Mouse (Mus musculus): ENCODE measurements around the gene Armc2. TPM values are rescaled to one million over a fixed set of nuclear protein-coding genes. Genes with fewer than 3 reads are reported as not detected.

Gene Armc2
- polyA plus RNA-seq, 1 experiment from 2014 or later: 3.8 TPM

DNA sequence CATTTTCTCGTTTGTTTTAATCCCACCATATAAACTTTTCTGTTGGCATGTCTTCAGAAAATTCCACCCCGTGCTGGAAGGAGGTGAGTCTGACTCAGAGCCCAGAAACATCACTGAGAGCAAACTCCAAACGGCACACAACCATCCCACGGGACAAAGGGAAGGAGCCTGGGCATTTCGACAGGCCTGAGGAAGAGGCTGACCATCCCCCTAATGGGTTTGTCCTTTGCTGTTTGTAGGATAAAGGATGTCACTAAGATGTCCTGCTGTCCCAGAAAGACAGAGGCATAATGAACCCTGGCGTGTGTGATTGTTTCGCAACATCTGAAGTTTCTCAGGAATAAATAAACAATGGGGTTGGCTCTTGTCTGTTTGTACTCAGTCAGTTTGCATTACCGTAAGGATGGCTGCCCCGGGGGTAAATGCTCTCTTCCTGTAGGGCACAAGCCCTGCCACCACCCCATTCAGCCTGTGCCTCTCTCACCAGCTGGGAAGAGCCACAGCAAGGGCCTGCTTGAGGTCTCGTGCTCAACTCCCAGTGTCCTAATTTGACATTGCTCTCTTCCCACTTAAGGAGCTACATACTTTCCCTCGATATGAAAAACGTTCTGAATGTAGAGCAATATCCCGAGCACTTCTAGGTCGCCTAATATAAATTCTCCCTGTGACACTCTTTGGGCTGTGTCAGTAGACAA is 26.7 kb downstream of the Armc2 start:
- H3K36me3 ChIP-seq (ENCODE audit: control insufficient read depth, insufficient read depth, low read length): no peaks in the 10 kb centered on the region
- H3K27me3 ChIP-seq (ENCODE audit: control insufficient read depth, insufficient read depth, low read length): no peaks in the 10 kb centered on the region
- ATAC-seq (ENCODE audit: low FRiP score) (no peak), DNase-seq (ENCODE audit: low spot score, missing footprints) (peak; percentile 84)
- H3K27ac ChIP-seq (ENCODE audit: low read depth, low read length): no peak overlapping the region
- H3K9me3 ChIP-seq (ENCODE audit: control insufficient read depth, low read length): no peaks in the 10 kb centered on the region
- H3K4me1 ChIP-seq (ENCODE audit: control insufficient read depth, insufficient read depth, low read length): peaks cover 8% of the 10 kb centered on the region; the same call in 1 of the 2 replicates
- no peak overlapping the region for H3K4me3 ChIP-seq (ENCODE audit: low read depth, low read length)
- H3K9ac ChIP-seq (ENCODE audit: low read length): no peak overlapping the region
- WGBS: 21% methylated on average over 14 of the region's 14 CpGs
- no peak overlapping the region for H3K4me2 ChIP-seq

GRCm38 (mm10) chr10:41990896-41991295 is 27.3 kb downstream of the Armc2 start:
- no peak overlapping the region for H3K27ac ChIP-seq (ENCODE audit: low read depth, low read length)
- ATAC-seq (ENCODE audit: low FRiP score) (no peak), DNase-seq (ENCODE audit: low spot score, missing footprints) (no peak)
- H3K9ac ChIP-seq (ENCODE audit: low read length): 0 out of 2 replicates have a peak overlapping the region, but pooled peaks have one; percentile 18
- H3K9me3 ChIP-seq (ENCODE audit: control insufficient read depth, low read length): no peaks in the 10 kb centered on the region
- H3K27me3 ChIP-seq (ENCODE audit: control insufficient read depth, insufficient read depth, low read length): no peaks in the 10 kb centered on the region
- peaks cover 8% of the 10 kb centered on the region; the same call in 1 of the 2 replicates for H3K4me1 ChIP-seq (ENCODE audit: control insufficient read depth, insufficient read depth, low read length)
- 15% methylated on average over 13 of the region's 13 CpGs for WGBS
- no peaks in the 10 kb centered on the region for H3K36me3 ChIP-seq (ENCODE audit: control insufficient read depth, insufficient read depth, low read length)
- H3K4me2 ChIP-seq: no peak overlapping the region
- H3K4me3 ChIP-seq (ENCODE audit: low read depth, low read length): no peak overlapping the region

DNA sequence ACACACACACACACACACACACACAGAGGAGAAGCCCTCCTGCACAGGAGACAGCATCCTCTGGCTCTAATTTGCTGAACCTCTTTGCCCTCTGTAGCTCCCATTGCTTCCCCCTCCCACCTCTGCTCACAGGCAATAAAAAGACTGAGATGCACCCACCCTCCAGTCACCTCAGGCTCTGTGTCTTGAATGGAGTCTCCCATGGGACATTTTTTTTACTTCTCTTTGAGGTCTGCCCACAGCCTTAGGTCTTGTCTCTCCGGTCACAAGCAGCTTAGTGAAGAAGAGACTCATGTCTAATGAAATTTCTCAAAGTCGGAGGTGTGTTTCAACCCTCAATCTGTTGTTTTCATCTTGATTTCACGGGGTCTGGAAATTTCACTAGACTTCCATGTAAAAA is 29.3 kb downstream of the Armc2 start:
- no peaks in the 10 kb centered on the region for H3K9me3 ChIP-seq (ENCODE audit: control insufficient read depth, low read length)
- 88% methylated on average over 3 of the region's 3 CpGs for WGBS
- no peak overlapping the region for H3K4me3 ChIP-seq (ENCODE audit: low read depth, low read length)
- H3K27me3 ChIP-seq (ENCODE audit: control insufficient read depth, insufficient read depth, low read length): no peaks in the 10 kb centered on the region
- no peak for ATAC-seq (ENCODE audit: low FRiP score)
- no peaks in the 10 kb centered on the region for H3K36me3 ChIP-seq (ENCODE audit: control insufficient read depth, insufficient read depth, low read length)
- H3K4me2 ChIP-seq: no peak overlapping the region
- no peak overlapping the region for H3K27ac ChIP-seq (ENCODE audit: low read depth, low read length)
- DNase-seq (ENCODE audit: low spot score, missing footprints): no peak
- H3K4me1 ChIP-seq (ENCODE audit: control insufficient read depth, insufficient read depth, low read length): peaks cover 8% of the 10 kb centered on the region; the same call in 1 of the 2 replicates
- no peak overlapping the region for H3K9ac ChIP-seq (ENCODE audit: low read length)

DNA sequence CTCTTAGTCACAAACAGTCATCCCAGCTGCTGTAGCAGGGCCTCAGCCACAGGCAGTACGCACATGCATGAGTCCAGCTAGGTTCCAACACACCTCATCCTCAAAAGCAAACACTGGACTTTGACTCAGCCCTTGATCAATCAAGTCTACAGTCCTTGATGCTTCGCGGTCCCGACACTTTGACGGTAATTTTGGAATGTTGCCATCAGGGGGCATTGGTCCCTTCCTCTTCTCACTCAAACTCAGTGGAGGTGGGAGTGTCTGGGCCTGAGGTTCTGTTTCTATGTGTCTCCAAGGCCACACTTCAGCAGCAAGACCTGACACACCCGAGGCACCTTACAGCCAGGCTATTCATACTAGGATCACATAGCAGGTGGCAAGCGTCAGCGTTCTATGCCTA is 32.1 kb downstream of the Armc2 start:
- peaks cover 2% of the 10 kb centered on the region; the same call in 1 of the 2 replicates for H3K4me1 ChIP-seq (ENCODE audit: control insufficient read depth, insufficient read depth, low read length)
- H3K4me2 ChIP-seq: no peak overlapping the region
- H3K4me3 ChIP-seq (ENCODE audit: low read depth, low read length): no peak overlapping the region
- H3K9ac ChIP-seq (ENCODE audit: low read length): no peak overlapping the region
- H3K9me3 ChIP-seq (ENCODE audit: control insufficient read depth, low read length): no peaks in the 10 kb centered on the region
- H3K27me3 ChIP-seq (ENCODE audit: control insufficient read depth, insufficient read depth, low read length): no peaks in the 10 kb centered on the region
- 89% methylated on average over 8 of the region's 8 CpGs for WGBS
- DNase-seq (ENCODE audit: low spot score, missing footprints) (no peak), ATAC-seq (ENCODE audit: low FRiP score) (no peak)
- no peak overlapping the region for H3K27ac ChIP-seq (ENCODE audit: low read depth, low read length)
- no peaks in the 10 kb centered on the region for H3K36me3 ChIP-seq (ENCODE audit: control insufficient read depth, insufficient read depth, low read length)

- no peak overlapping the region for H3K4me2 ChIP-seq
- 89% methylated on average over 6 of the region's 6 CpGs for WGBS
- no peak overlapping the region for H3K4me3 ChIP-seq (ENCODE audit: low read depth, low read length)
- H3K4me1 ChIP-seq (ENCODE audit: control insufficient read depth, insufficient read depth, low read length): no peaks in the 10 kb centered on the region
- H3K36me3 ChIP-seq (ENCODE audit: control insufficient read depth, insufficient read depth, low read length): no peaks in the 10 kb centered on the region
- no peak overlapping the region for H3K27ac ChIP-seq (ENCODE audit: low read depth, low read length)
- no peak for DNase-seq (ENCODE audit: low spot score, missing footprints)
- no peaks in the 10 kb centered on the region for H3K27me3 ChIP-seq (ENCODE audit: control insufficient read depth, insufficient read depth, low read length)
- ATAC-seq (ENCODE audit: low FRiP score): no peak
- no peak overlapping the region for H3K9ac ChIP-seq (ENCODE audit: low read length)
- H3K9me3 ChIP-seq (ENCODE audit: control insufficient read depth, low read length): no peaks in the 10 kb centered on the region
Observed at GRCm38 (mm10) chr10:41984221-41984620, 34.0 kb downstream of the Armc2 start.

DNA sequence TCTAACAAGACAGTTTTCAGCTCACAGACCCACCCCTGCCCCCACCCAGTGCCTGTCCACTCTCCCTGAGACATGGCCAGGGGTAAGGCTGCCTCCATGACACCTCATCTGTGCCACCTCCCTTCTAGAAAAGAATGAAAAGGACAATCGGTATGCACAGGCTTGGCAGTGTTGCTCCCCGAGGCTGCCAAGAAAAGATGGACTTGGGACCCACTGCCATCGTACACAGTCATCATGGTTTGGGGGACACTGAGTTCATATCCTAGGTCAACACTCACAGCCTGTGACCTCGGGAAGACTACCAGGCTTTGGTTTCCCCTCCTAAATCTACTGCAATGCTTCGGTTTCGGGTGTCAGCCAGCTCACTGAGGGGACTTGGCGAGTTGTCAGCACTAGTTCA is 35.4 kb downstream of the Armc2 start:
- no peaks in the 10 kb centered on the region for H3K36me3 ChIP-seq (ENCODE audit: control insufficient read depth, insufficient read depth, low read length)

GRCm38 (mm10) chr10:41980772-41981383 is 37.4 kb downstream of the Armc2 start:
- Histone ChIP-seq H3K27me3 (ENCODE audit: control insufficient read depth, insufficient read depth, low read length) (no peaks in the 10 kb centered on the region), H3K4me1 (ENCODE audit: control insufficient read depth, insufficient read depth, low read length) (no peaks in the 10 kb centered on the region), H3K4me3 (ENCODE audit: low read depth, low read length) (no peak overlapping the region), H3K9ac (ENCODE audit: low read length) (no peak overlapping the region), H3K4me2 (no peak overlapping the region), H3K9me3 (ENCODE audit: control insufficient read depth, low read length) (no peaks in the 10 kb centered on the region), H3K36me3 (ENCODE audit: control insufficient read depth, insufficient read depth, low read length) (no peaks in the 10 kb centered on the region), H3K27ac (ENCODE audit: low read depth, low read length) (no peak overlapping the region)
- WGBS: 26% methylated on average over 6 of the region's 6 CpGs
- ATAC-seq (ENCODE audit: low FRiP score) (peak; percentile 62; the same call in 1 of the 2 replicates), DNase-seq (ENCODE audit: low spot score, missing footprints) (peak; percentile 92)

More for the DNA sequence above, 35.4 kb downstream of the Armc2 start:
- Histone ChIP-seq H3K9ac (ENCODE audit: low read length) (no peak overlapping the region), H3K27ac (ENCODE audit: low read depth, low read length) (no peak overlapping the region), H3K27me3 (ENCODE audit: control insufficient read depth, insufficient read depth, low read length) (no peaks in the 10 kb centered on the region), H3K4me1 (ENCODE audit: control insufficient read depth, insufficient read depth, low read length) (no peaks in the 10 kb centered on the region), H3K9me3 (ENCODE audit: control insufficient read depth, low read length) (no peaks in the 10 kb centered on the region), H3K4me3 (ENCODE audit: low read depth, low read length) (no peak overlapping the region), H3K4me2 (no peak overlapping the region)
- WGBS: 74% methylated on average over 7 of the region's 7 CpGs
- ATAC-seq (ENCODE audit: low FRiP score) (no peak), DNase-seq (ENCODE audit: low spot score, missing footprints) (no peak)

DNA sequence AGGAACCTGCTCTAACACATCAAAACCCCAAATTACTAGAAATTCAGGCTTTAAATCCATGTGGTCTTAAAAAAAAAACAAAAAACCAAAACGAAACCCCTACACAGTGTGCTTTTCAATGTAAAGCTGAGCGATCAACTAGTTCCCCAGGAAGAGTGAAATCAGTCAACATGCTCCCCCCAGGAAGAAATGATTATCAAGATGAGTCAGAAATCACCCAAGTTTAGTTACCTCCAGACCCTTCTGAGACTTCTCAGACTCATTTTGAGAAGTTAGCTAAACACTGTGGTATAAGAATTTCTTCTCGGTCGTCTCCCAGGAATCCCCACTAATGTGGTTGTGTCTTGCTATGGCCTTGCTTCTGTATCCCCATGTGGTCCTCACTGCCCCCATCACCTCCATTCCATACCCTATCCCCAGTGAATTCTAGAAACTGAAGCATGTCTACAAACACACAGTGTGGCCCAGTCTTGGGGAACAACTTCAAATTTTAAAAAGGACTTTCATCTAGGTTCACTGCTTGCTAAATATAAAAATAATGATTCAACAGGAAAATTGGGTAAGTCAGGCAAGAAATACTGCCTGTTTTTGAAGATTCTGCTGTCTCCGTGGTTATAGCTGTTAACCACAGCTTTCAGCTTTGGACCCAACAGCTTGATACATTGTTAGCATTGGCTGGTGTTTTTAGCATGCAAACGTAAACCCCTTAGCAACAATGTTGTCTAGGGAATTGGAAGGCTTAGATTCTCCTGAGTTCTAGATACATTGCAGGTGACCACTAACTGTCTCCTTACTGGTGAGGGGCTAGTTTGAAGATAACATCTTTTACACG is 39.6 kb downstream of the Armc2 start:
- no peaks in the 10 kb centered on the region for H3K9me3 ChIP-seq (ENCODE audit: control insufficient read depth, low read length)
- H3K4me3 ChIP-seq (ENCODE audit: low read depth, low read length): no peak overlapping the region
- H3K36me3 ChIP-seq (ENCODE audit: control insufficient read depth, insufficient read depth, low read length): no peaks in the 10 kb centered on the region
- no peak overlapping the region for H3K4me2 ChIP-seq
- no peak overlapping the region for H3K27ac ChIP-seq (ENCODE audit: low read depth, low read length)
- H3K9ac ChIP-seq (ENCODE audit: low read length): no peak overlapping the region
- 87% methylated on average over 7 of the region's 7 CpGs for WGBS
- ATAC-seq (ENCODE audit: low FRiP score) (no peak), DNase-seq (ENCODE audit: low spot score, missing footprints) (no peak)
- no peaks in the 10 kb centered on the region for H3K27me3 ChIP-seq (ENCODE audit: control insufficient read depth, insufficient read depth, low read length)
- H3K4me1 ChIP-seq (ENCODE audit: control insufficient read depth, insufficient read depth, low read length): no peaks in the 10 kb centered on the region

DNA sequence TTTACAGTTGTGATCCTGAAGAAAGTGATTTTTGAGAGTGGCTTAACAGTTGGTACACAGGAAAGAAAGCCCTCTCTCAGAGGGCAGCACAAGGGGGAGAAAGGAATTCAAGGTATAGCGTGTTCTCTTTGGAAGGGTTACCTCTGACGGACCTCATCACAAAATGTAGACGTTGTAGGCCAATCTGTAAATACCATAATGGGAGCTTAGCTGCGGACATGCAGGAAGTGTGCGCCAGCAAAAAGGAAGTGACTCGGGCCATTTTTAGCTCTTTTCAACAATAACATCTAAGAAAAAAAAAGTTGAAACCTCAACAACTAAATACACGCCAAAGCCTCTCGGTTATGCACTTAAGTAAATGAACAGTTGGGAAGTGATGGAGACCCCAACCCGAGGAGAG is 45.6 kb downstream of the Armc2 start:
- Histone ChIP-seq H3K9me3 (ENCODE audit: control insufficient read depth, low read length) (no peaks in the 10 kb centered on the region), H3K4me1 (ENCODE audit: control insufficient read depth, insufficient read depth, low read length) (no peaks in the 10 kb centered on the region), H3K36me3 (ENCODE audit: control insufficient read depth, insufficient read depth, low read length) (no peaks in the 10 kb centered on the region), H3K9ac (ENCODE audit: low read length) (no peak overlapping the region), H3K4me2 (no peak overlapping the region), H3K27ac (ENCODE audit: low read depth, low read length) (no peak overlapping the region), H3K27me3 (ENCODE audit: control insufficient read depth, insufficient read depth, low read length) (no peaks in the 10 kb centered on the region), H3K4me3 (ENCODE audit: low read depth, low read length) (no peak overlapping the region)
- 89% methylated on average over 9 of the region's 9 CpGs for WGBS
- DNase-seq (ENCODE audit: low spot score, missing footprints) (no peak), ATAC-seq (ENCODE audit: low FRiP score) (no peak)
